Mouse (Mus musculus) kidney, embryonic 16.5 days (tissue): ENCODE results near the gene Tmie. TPM values are rescaled to one million over a fixed set of nuclear protein-coding genes. Genes with fewer than 3 reads are reported as not detected.

Experiments used
- ATAC-seq: fragments of 200-750 bp; cut with Nextera tagmentation; 2 replicates; pipeline ENCODE4 v1.8.0; 2017; ENCODE audit warnings: moderate TSS enrichment; ENCODE audit not compliant: low FRiP score, low TSS enrichment
- H3K27ac ChIP-seq: fragments of 300-500 bp; sonication (generic); 2 replicates; pipeline ENCODE4 v1.5.1; 2014; ENCODE audit warnings: low read length
- H3K27me3 ChIP-seq: fragments of 300-500 bp; sonication (generic); 2 replicates; pipeline ENCODE4 v1.6.1; 2014; ENCODE audit warnings: low read length, control low read depth, mixed read lengths; ENCODE audit not compliant: insufficient read depth
- H3K36me3 ChIP-seq: fragments of 300-500 bp; sonication (generic); 2 replicates; pipeline ENCODE4 v1.6.1; 2014; ENCODE audit warnings: low read length, control low read depth, mixed read lengths; ENCODE audit not compliant: insufficient read depth
- H3K4me1 ChIP-seq: fragments of 300-500 bp; sonication (generic); 2 replicates; pipeline ENCODE4 v1.6.1; 2014; ENCODE audit warnings: low read length, control low read depth, mixed read lengths; ENCODE audit not compliant: insufficient read depth
- H3K4me2 ChIP-seq: fragments of 300-500 bp; sonication (generic); replicated peaks from 2 replicates; pipeline ENCODE4 v1.6.1; 2014; ENCODE audit warnings: low read depth, low read length
- H3K4me3 ChIP-seq: fragments of 300-500 bp; sonication (generic); 2 replicates; pipeline ENCODE4 v1.5.1; 2014; ENCODE audit warnings: mild to moderate bottlenecking, low read length
- H3K9ac ChIP-seq: fragments of 300-500 bp; sonication (generic); replicated peaks from 2 replicates; pipeline ENCODE4 v1.6.1; 2014; ENCODE audit warnings: low read length
- H3K9me3 ChIP-seq: fragments of 300-500 bp; sonication (generic); 2 replicates; pipeline ENCODE4 v1.6.1; 2016; ENCODE audit warnings: low read length, control low read depth
- WGBS: fragments of 180-500 bp; shearing (Covaris S2); extraction: QIAGEN DNeasy Blood & Tissue Kit; methylation state at CpG from one replicate; pipeline ENCODE4 v1.1.7; 2014; 5-methylcytosine and 5-hydroxymethylcytosine counted together
- polyA plus RNA-seq: library from polyadenylated mRNA; unstranded; fragments of >200 nt; fragmentation: Nextera tagmentation; extraction: Ambion mirVana; gene quantifications from 2 replicates; pipeline ENCODE4 v1.2.1, GENCODE M21; 2015

Gene Tmie
- polyA plus RNA-seq, 1 experiment from 2014 or later, result 1.9 TPM

DNA sequence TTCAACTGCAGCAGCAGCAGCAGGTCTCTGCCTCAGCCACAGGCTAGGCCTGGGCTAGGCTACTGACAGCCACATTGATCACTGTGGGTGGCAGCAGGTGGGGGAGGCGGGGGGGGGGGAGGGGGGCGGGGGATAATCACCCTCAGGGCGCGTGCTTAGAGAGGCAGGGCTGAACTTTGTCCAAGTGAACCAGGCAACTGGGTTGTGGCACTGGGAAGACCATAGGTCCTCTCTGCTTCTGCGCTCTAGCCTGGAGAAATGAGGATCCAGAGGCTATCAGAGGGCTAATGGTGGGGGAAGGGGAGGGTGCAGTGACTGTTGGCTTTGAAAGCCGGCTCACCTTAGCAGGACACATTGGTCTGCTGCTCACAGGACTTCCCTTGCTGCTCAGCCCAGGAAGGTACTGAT lies 4.6 kb downstream of the Tmie start:
- Histone ChIP-seq H3K4me1 (peaks cover 28% of the 10 kb centered on the region), H3K9ac (no peak overlapping the region), H3K4me2 (no peak overlapping the region), H3K36me3 (no peaks in the 10 kb centered on the region), H3K4me3 (no peak overlapping the region), H3K27me3 (no peaks in the 10 kb centered on the region; the same call in 1 of the 2 replicates), H3K9me3 (no peaks in the 10 kb centered on the region), H3K27ac (no peak overlapping the region)
- ATAC-seq, result no peak
- 36% methylated on average over 4 of the region's 6 CpGs for WGBS

DNA sequence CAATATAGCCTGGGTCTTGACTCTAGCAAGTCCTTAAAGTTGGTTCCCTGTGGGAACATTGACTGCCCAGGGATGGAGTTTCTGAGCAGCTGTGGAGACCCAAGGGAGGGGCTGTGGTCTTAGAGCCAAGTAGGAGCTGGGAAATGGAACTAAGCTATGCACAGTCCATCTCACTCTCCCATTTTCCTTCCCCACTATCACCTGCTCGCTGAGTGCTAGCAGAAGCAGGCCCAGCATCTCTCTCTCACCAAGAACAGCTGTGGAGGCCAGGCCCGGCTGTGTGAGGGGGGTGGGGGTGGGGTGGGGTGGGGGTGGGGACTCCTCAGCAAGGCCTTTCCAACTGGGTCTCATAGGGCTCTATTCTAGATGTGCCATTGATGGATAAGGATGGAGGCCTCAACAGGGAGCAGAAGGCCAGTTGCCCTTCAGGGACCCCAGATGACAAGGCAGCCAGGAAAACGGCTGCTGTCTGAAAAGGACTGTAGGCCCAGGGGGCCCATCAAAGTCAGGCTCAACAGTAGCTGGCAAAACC lies 5.2 kb downstream of the Tmie start:
- no peak for ATAC-seq
- H3K9ac ChIP-seq, result no peak overlapping the region
- no peak overlapping the region for H3K4me2 ChIP-seq
- H3K9me3 ChIP-seq, result no peaks in the 10 kb centered on the region
- H3K4me1 ChIP-seq, result peaks cover 27% of the 10 kb centered on the region
- no peak overlapping the region for H3K4me3 ChIP-seq
- 25% methylated on average over 3 of the region's 3 CpGs for WGBS
- H3K36me3 ChIP-seq, result no peaks in the 10 kb centered on the region
- H3K27ac ChIP-seq, result no peak overlapping the region
- no peaks in the 10 kb centered on the region; the same call in 1 of the 2 replicates for H3K27me3 ChIP-seq

DNA sequence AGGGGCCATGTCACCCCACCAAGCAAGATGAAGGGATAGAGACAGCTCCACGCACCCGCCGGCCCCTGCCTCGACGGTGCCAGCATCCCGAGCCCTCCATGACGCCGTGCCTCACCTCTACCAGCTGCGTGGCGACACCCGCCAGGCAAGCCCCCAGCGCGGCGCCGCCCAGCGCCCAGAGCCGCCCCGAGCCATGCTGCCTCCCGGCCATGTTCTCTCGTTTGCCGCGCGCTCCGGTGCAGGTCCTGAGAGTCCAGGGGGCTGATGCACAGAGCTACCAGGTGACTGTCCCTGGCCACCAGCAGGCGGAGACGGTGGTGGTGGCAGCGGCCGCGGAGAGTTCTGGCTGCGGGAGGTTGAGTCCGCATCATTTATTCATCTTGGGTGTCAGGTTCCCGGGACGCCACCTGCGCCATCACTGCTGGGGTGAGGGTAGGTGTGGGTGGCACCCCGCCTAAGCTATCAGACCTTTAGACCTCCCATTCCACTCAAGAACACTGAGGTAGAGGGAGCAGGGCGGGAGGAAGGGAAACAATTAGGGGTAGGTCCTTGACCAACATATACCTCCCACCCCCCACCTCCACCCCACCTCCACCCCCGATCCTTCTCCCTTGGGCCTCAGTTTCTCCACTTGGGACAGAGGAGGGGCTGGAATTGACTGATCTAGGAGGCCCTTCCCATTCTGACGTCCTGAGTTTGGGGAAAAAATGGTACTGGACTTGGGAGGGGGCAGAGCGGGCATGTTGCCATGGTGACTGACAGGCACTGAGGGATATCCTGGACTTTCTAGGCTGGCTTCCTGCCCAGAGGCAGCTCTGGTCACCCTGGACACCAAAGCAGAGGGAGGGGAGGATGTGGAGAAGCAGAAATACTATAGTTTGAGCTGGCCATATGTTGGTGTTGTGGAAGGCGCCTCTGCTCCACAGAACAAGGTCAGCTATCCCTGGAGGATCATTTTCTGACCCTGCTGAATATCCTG lies 5.9 kb downstream of the Tmie start:
- H3K4me2 ChIP-seq, result peak overlapping the region; percentile 63
- ATAC-seq, result peak; percentile 42; the same call in 1 of the 2 replicates
- H3K9ac ChIP-seq, result peak overlapping the region; percentile 39; the same call in 1 of the 2 replicates
- no peaks in the 10 kb centered on the region for H3K9me3 ChIP-seq
- peak overlapping the region; percentile 38 for H3K4me3 ChIP-seq
- H3K4me1 ChIP-seq, result peaks cover 22% of the 10 kb centered on the region; the same call in 1 of the 2 replicates
- no peak overlapping the region for H3K27ac ChIP-seq
- no peaks in the 10 kb centered on the region for H3K36me3 ChIP-seq
- 9% methylated on average over 40 of the region's 40 CpGs for WGBS
- H3K27me3 ChIP-seq, result no peaks in the 10 kb centered on the region; the same call in 1 of the 2 replicates

DNA sequence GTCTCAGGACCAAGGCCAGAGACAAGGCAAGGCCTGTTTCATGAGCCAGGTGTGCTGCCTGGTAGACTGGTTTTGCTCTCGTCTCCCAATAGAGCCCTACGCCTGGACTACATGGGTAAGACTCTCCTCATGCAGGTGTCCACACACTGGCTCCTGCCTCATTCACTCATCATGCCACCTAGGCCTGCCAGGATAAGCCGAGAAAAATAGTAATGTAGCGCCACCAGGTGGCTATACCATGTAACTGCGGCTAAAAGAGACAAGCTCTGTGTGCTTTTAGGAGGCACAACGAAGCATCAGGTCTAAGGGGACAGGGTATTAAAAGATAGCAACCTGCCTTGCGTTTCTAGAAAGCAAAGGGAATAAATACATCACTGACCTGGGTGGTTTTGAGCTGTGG lies 8.9 kb downstream of the Tmie start:
- Histone ChIP-seq H3K9me3 (no peaks in the 10 kb centered on the region), H3K27ac (no peak overlapping the region), H3K36me3 (no peaks in the 10 kb centered on the region), H3K27me3 (no peaks in the 10 kb centered on the region; the same call in 1 of the 2 replicates), H3K4me1 (peaks cover 22% of the 10 kb centered on the region; the same call in 1 of the 2 replicates), H3K4me2 (no peak overlapping the region), H3K9ac (no peak overlapping the region), H3K4me3 (no peak overlapping the region)
- ATAC-seq, result no peak
- 19% methylated on average over 7 of the region's 7 CpGs for WGBS

DNA sequence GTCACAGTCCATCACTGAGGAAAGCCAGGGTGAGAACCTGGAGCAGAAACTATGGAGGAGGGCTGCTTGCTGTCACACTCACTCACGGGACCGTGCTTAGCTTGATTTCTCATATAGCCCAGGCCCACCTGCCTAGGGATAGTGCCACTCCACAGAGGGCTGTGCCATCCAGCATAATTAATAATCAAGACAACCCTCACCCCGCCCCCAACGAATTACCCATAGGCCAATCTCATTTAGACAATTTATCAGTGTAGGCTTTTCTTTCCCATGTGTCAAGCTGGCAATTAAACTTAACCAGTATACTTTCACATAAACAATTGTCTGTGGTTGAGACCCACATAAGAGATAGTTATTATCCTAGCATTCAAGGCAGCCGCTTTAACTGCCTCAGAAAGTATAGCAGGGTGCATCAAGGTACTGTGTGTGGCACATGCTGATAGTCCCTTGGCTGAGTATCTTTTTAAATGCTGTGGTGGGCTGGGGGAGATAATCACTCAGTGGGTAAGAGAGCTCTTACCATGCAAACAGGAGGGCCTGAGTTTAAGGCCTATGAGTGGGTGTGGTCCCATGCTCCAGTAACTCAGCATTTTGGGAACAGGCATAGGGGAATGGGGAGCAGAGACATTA lies 20.8 kb downstream of the Tmie start:
- Histone ChIP-seq H3K4me2 (no peak overlapping the region), H3K27ac (no peak overlapping the region), H3K36me3 (no peaks in the 10 kb centered on the region), H3K9ac (no peak overlapping the region), H3K4me3 (no peak overlapping the region), H3K4me1 (peaks cover 12% of the 10 kb centered on the region), H3K27me3 (peaks cover 12% of the 10 kb centered on the region), H3K9me3 (no peaks in the 10 kb centered on the region)
- no peak for ATAC-seq
- 78% methylated on average over 5 of the region's 5 CpGs for WGBS

DNA sequence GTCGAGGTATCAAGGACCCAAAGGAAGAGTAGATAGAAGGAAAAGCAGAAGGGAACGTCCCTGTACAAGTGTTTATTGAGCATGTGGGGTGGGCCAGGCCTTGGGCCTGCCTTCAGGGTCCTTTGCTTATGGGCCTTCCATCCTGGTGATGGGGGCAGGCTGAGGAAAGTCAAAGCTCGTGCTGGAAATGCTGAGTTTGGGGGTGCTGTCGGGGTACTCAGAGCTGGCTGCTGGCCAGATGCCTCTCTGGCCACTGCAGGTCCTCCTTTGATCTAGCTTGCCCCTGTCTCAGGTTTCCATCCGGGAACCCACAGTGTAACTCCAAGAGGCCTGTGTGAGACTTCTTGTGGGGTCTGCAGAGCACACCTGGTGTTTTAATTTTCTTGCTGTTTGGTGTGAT lies 21.4 kb downstream of the Tmie start:
- WGBS, result 36% methylated on average over 5 of the region's 5 CpGs
- Histone ChIP-seq H3K4me2 (no peak overlapping the region), H3K4me1 (peaks cover 12% of the 10 kb centered on the region), H3K27ac (no peak overlapping the region), H3K27me3 (peaks cover 12% of the 10 kb centered on the region), H3K9me3 (no peaks in the 10 kb centered on the region), H3K36me3 (no peaks in the 10 kb centered on the region), H3K4me3 (no peak overlapping the region), H3K9ac (no peak overlapping the region)
- no peak for ATAC-seq

DNA sequence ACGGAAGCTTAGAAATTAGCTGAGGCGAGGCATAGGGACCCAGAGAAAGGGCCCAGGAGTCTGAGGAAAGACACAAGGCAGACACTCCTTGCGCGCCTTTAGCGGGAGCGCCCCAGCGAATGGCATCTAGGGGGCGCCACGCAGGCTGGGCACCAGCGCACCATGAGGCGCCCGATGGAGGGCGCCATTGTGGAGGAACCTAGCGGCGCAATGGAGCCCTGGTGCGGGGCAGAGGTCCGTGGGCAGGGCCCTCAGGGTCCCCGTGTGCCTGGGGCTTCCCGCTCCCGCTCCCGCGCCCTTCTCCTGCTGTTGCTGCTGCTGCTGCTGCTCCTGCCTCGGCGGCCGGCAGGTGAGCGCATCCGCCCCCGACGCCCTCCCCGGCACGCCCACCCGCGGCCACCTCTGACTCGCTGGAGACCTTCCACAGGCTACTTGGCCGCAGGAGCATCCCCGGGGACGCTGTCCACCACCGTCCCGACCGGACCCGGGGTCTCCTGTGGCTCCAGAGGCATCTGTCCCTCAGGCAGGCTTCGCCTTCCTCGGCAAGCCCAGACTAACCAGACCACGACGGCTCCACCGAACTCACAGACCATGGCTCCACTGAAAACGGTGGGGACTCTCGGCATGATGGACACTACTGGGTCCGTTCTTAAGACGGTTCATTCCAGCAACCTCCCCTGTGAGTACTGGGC lies 22.0 kb downstream of the Tmie start, which contains the start of gene Prss50:
Gene Prss50, plus strand, starts transcription at position 187 of the 692 bp plus-strand sequence.
- Histone ChIP-seq H3K9ac (peak within 1 kb of the TSS; percentile 44), H3K9me3 (no peaks in the 10 kb centered on the region), H3K4me1 (peaks cover 12% of the 10 kb centered on the region), H3K4me3 (peak within 1 kb of the TSS; percentile 34), H3K4me2 (peak within 1 kb of the TSS; percentile 55), H3K27ac (no peak within 1 kb of the TSS), H3K36me3 (no peaks in the 10 kb centered on the region), H3K27me3 (peaks cover 12% of the 10 kb centered on the region)
- 11% methylated on average over 45 of the region's 50 CpGs for WGBS
- 0 out of 2 replicates have a peak, but pooled peaks have one; percentile 39 for ATAC-seq

DNA sequence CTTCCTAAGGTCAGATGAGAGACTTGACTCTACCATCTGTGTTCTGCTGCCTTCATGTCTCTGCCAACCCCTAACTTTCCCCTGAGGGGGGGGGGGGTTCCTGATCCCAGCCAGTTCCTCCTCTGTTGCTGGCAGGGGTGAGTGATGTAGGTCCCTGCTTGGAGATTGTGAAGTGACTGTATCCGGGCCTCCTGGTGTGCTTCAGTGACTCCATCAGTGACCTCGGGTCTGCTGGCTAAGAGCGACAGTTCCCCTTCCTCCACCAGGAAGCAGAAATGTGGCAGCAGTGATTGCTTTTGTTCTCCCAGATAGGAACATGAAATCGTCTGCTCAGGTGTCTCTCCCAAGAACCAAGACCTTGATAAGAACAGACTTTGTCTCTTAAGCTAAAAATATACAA lies 23.0 kb downstream of the Tmie start:
- Histone ChIP-seq H3K9me3 (no peaks in the 10 kb centered on the region), H3K4me1 (peaks cover 12% of the 10 kb centered on the region), H3K27me3 (peaks cover 12% of the 10 kb centered on the region), H3K9ac (no peak overlapping the region), H3K27ac (no peak overlapping the region), H3K4me3 (no peak overlapping the region), H3K36me3 (no peaks in the 10 kb centered on the region), H3K4me2 (no peak overlapping the region)
- no peak for ATAC-seq
- WGBS, result 45% methylated on average over 4 of the region's 4 CpGs

DNA sequence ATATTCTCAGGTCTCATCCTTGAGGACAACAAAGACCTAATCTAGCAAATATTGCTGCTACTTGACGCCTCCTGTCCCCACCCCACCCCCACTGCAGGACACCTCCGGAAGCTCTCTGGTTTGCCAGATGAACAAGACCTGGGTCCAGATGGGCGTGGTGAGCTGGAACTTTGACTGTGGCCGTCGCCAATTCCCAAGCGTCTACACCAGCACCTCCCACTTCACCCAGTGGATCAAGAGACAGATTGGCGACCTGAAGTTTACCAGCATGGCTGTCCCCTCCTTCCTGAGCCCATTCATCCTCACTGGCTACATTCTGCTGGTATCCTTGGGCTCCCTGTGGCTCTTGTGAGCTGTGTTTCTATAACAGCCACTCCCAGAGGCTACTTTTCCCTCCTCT lies 24.0 kb downstream of the Tmie start:
- 64% methylated on average over 7 of the region's 7 CpGs for WGBS
- H3K4me2 ChIP-seq, result no peak overlapping the region
- no peaks in the 10 kb centered on the region for H3K9me3 ChIP-seq
- peaks cover 12% of the 10 kb centered on the region for H3K27me3 ChIP-seq
- H3K4me3 ChIP-seq, result no peak overlapping the region
- H3K9ac ChIP-seq, result no peak overlapping the region
- peaks cover 12% of the 10 kb centered on the region for H3K4me1 ChIP-seq
- no peaks in the 10 kb centered on the region for H3K36me3 ChIP-seq
- no peak overlapping the region for H3K27ac ChIP-seq
- ATAC-seq, result no peak
